Comparison of ENCODE assay signal across 27 mouse cellular contexts in genomic region chr3:82759946-82760345, GRCm38 (mm10).
"Had no signal": no experiment of that assay in that cellular context is flagged by ENCODE, and none has a peak within 500 bp of the region (broad histone marks: within the 10 kb centered on the region; RNA-seq: fewer than 3 reads in every experiment).

No protein-coding gene starts in this region.

- H3K27ac ChIP-seq: heart, embryonic 13.5 days; heart, embryonic 15.5 days; hindbrain, embryonic 13.5 days; hindbrain, embryonic 15.5 days; hindbrain, postnatal 0 days; kidney, embryonic 15.5 days; kidney, postnatal 0 days; layer of hippocampus, adult 2 months; left cerebral cortex, adult 2 months; limb, embryonic 10.5 days; limb, embryonic 12.5 days; liver, embryonic 13.5 days; liver, embryonic 15.5 days had no signal

- H3K9ac ChIP-seq: heart, embryonic 13.5 days; heart, embryonic 15.5 days; hindbrain, embryonic 13.5 days; hindbrain, embryonic 15.5 days; kidney, embryonic 15.5 days; limb, embryonic 12.5 days; liver, embryonic 13.5 days; liver, embryonic 15.5 days had no signal

- H3K36me3 ChIP-seq: heart, embryonic 13.5 days; heart, embryonic 15.5 days; hindbrain, embryonic 13.5 days; hindbrain, embryonic 15.5 days; kidney, embryonic 15.5 days; limb, embryonic 10.5 days; limb, embryonic 12.5 days; liver, embryonic 13.5 days; liver, embryonic 15.5 days had no signal

- H3K27me3 ChIP-seq: heart, embryonic 13.5 days; heart, embryonic 15.5 days; hindbrain, embryonic 13.5 days; hindbrain, embryonic 15.5 days; kidney, embryonic 15.5 days; limb, embryonic 12.5 days; liver, embryonic 13.5 days; liver, embryonic 15.5 days had no signal

- H3K9me3 ChIP-seq: heart, embryonic 13.5 days; heart, embryonic 15.5 days; hindbrain, embryonic 13.5 days; hindbrain, embryonic 15.5 days; kidney, embryonic 15.5 days; limb, embryonic 10.5 days; limb, embryonic 12.5 days; liver, embryonic 13.5 days; liver, embryonic 15.5 days had no signal

- H3K4me2 ChIP-seq: heart, embryonic 11.5 days; heart, embryonic 13.5 days; heart, embryonic 15.5 days; hindbrain, embryonic 13.5 days; hindbrain, embryonic 15.5 days; kidney, embryonic 15.5 days; limb, embryonic 12.5 days; liver, embryonic 11.5 days; liver, embryonic 13.5 days; liver, embryonic 15.5 days had no signal

- ATAC-seq: hindbrain, postnatal 0 days; intestine, embryonic 16.5 days had no signal

- H3K4me1 ChIP-seq: heart, embryonic 13.5 days; heart, embryonic 15.5 days; hindbrain, embryonic 13.5 days; hindbrain, embryonic 15.5 days; kidney, embryonic 15.5 days; limb, embryonic 10.5 days; limb, embryonic 12.5 days; liver, embryonic 13.5 days; liver, embryonic 15.5 days had no signal

- DNase-seq: gastrocnemius, postnatal 14 days; gastrocnemius, postnatal 36 days; heart, adult 18-20 months; heart, postnatal 14 days; heart, postnatal 36 days; kidney, adult 11 months; kidney, adult 2 months; kidney, adult 9 months; kidney, postnatal 25 days; kidney, postnatal 4 days; liver; liver, embryonic 13.5 days had no signal

- H3K4me3 ChIP-seq: heart, embryonic 13.5 days; heart, embryonic 15.5 days; hindbrain, embryonic 13.5 days; hindbrain, embryonic 15.5 days; kidney, embryonic 15.5 days; layer of hippocampus, adult 2 months; left cerebral cortex, adult 2 months; limb, embryonic 10.5 days; limb, embryonic 12.5 days; liver, embryonic 13.5 days; liver, embryonic 15.5 days had no signal
